ENCODE assay signal across 8 mouse cellular contexts in genomic region chr9:120020285-120020890, GRCm38 (mm10). TPM values are rescaled to one million over a fixed set of nuclear protein-coding genes. Genes with fewer than 3 reads are reported as not detected.
DNase-seq lines count a peak whose midpoint lies in the region; ATAC-seq and TF ChIP-seq lines count a peak whose summit lies in the region.

No protein-coding gene starts in this region.

- no peaks in the 10 kb centered on the region for H3K4me1 ChIP-seq in G1E (ENCODE audit: insufficient read depth, low read depth, low read length)
- H3K4me1 ChIP-seq in kidney, adult 2 months (ENCODE audit: control insufficient read depth, insufficient read depth, low read length) = no peaks in the 10 kb centered on the region
- peaks cover 13% of the 10 kb centered on the region for H3K4me1 ChIP-seq in limb, embryonic 15.5 days

- no peak overlapping the region for H3K9ac ChIP-seq in limb, embryonic 15.5 days

- TF ChIP-seq POLR2A in kidney, adult 2 months (IDR thresholded peaks at IDR 0.05; ENCODE audit: low read depth, low read length) = no peak

- no peak; the same call in 1 of the 2 replicates for ATAC-seq in G1E (ENCODE audit: extremely low read depth, insufficient number of reproducible peaks, low FRiP score, poor library complexity, severe bottlenecking)
- ATAC-seq in limb, embryonic 15.5 days (ENCODE audit: insufficient number of reproducible peaks, low FRiP score, low TSS enrichment, low read depth) = no peak

- no peak overlapping the region for H3K4me2 ChIP-seq in limb, embryonic 15.5 days

- TF ChIP-seq CTCF in G1E (IDR thresholded peaks at IDR 0.05; ENCODE audit: low read depth, low read length) = peak; percentile 60
- peak; percentile 45 for TF ChIP-seq CTCF in kidney, adult 2 months (conservative IDR thresholded peaks at IDR 0.05; ENCODE audit: insufficient read depth, insufficient read length, low read depth, low read length)

- peaks cover 59% of the 10 kb centered on the region for H3K27me3 ChIP-seq in G1E (ENCODE audit: insufficient read depth, low read length)
- H3K27me3 ChIP-seq in kidney, adult 2 months (replicated peaks; ENCODE audit: control insufficient read depth, insufficient read depth, low read length) = no peaks in the 10 kb centered on the region
- H3K27me3 ChIP-seq in limb, embryonic 15.5 days = no peaks in the 10 kb centered on the region

- peak overlapping the region; percentile 62; the same call in 1 of the 2 replicates for H3K27ac ChIP-seq in kidney, adult 2 months (ENCODE audit: insufficient read depth, low read depth, low read length)
- peak overlapping the region; percentile 55; the same call in 1 of the 2 replicates for H3K27ac ChIP-seq in limb, embryonic 15.5 days

- no peak overlapping the region for H3K4me3 ChIP-seq in G1E (ENCODE audit: low read depth, low read length)
- H3K4me3 ChIP-seq in kidney, adult 2 months (ENCODE audit: insufficient read depth, low read depth, low read length) = no peak overlapping the region
- H3K4me3 ChIP-seq in limb, embryonic 15.5 days = no peak overlapping the region

- 25% methylated on average over 7 of the region's 7 CpGs for WGBS in kidney, adult 2 months
- WGBS in limb, embryonic 15.5 days = 26% methylated on average over 7 of the region's 7 CpGs

- no peaks in the 10 kb centered on the region for H3K9me3 ChIP-seq in G1E (replicated peaks)
- no peaks in the 10 kb centered on the region for H3K9me3 ChIP-seq in limb, embryonic 15.5 days

- H3K36me3 ChIP-seq in G1E (replicated peaks) = no peaks in the 10 kb centered on the region
- H3K36me3 ChIP-seq in kidney, adult 2 months (ENCODE audit: control insufficient read depth, insufficient read depth, low read length) = no peaks in the 10 kb centered on the region
- no peaks in the 10 kb centered on the region for H3K36me3 ChIP-seq in limb, embryonic 15.5 days

- peak; percentile 76 for DNase-seq in 416B (ENCODE audit: low read depth)
- DNase-seq in G1E (ENCODE audit: low spot score) = peak; percentile 28
- DNase-seq in cerebellum, adult 9-11 months = peak; percentile 70
- peak; percentile 65 for DNase-seq in gastrocnemius, postnatal 25 days
- DNase-seq in kidney, adult 2 months = peak; percentile 78
- peak; percentile 36 for DNase-seq in retina, adult 2 months (ENCODE audit: low read depth, low spot score)
- peak; percentile 82 for DNase-seq in thymus, postnatal 14 days

RNA-seq across cellular contexts. Expression of gene Xirp1, which starts 3.0 kb away (rescaled TPM):
- total RNA-seq in G1E (2014; fragmentation: Nextera tagmentation) (not detected in 2 replicates), G1E (2017) (0.05 and 0.06 TPM in 2 replicates)
- polyA plus RNA-seq in G1E (2012) = not detected in 2 replicates
- total RNA-seq in gastrocnemius, postnatal 25 days (2021) = 100 to 1,000 TPM; 105 to 112 TPM
- polyA plus RNA-seq in kidney, adult 2 months (2012; rRNA removed) = 0.18 and 0.94 TPM in 2 replicates
- polyA plus RNA-seq in limb, embryonic 15.5 days (2015; fragmentation: Nextera tagmentation; extraction: Ambion mirVana) = 1.2 and 4.8 TPM in 2 replicates

RNA-seq across cellular contexts. Expression of gene Csrnp1, which starts 35.9 kb away (rescaled TPM):
- 17.0 and 26.5 TPM in 2 replicates for total RNA-seq in G1E (2014; fragmentation: Nextera tagmentation)
- total RNA-seq in G1E (2017) = 17.3 and 19.9 TPM in 2 replicates
- polyA plus RNA-seq in G1E (2012) = 35.0 and 44.1 TPM in 2 replicates
- 1 to 10 TPM; 2.4 to 3.6 TPM for total RNA-seq in gastrocnemius, postnatal 25 days (2021)
- polyA plus RNA-seq in kidney, adult 2 months (2012; rRNA removed) = 14.8 and 24.2 TPM in 2 replicates
- 8.3 and 9.1 TPM in 2 replicates for polyA plus RNA-seq in limb, embryonic 15.5 days (2015; fragmentation: Nextera tagmentation; extraction: Ambion mirVana)

RNA-seq across cellular contexts. Expression of gene Cx3cr1, which starts 49.3 kb away (rescaled TPM):
- total RNA-seq in G1E (2014; fragmentation: Nextera tagmentation) = not detected in 2 replicates
- total RNA-seq in G1E (2017) = 0.22 TPM in 1 of 2 replicates, not detected in the other
- not detected in 2 replicates for polyA plus RNA-seq in G1E (2012)
- under 1 TPM; 0.24 to 0.61 TPM for total RNA-seq in gastrocnemius, postnatal 25 days (2021)
- polyA plus RNA-seq in kidney, adult 2 months (2012; rRNA removed) = 5.5 and 6.1 TPM in 2 replicates
- 15.1 and 16.0 TPM in 2 replicates for polyA plus RNA-seq in limb, embryonic 15.5 days (2015; fragmentation: Nextera tagmentation; extraction: Ambion mirVana)

Comparison
In these comparisons a context has a peak if more than half of its experiments do, and no peak if none do; other contexts are left out.
1. DNase-seq: peak in every context shown above with its lines; median percentile 82 in thymus, postnatal 14 days; 78 in kidney, adult 2 months; 76 in 416B; 70 in cerebellum, adult 9-11 months; 65 in gastrocnemius, postnatal 25 days; 36 in retina, adult 2 months; 28 in G1E.